Mouse (Mus musculus): Measurements from ENCODE around the gene Abhd17a.

Gene Abhd17a

DNA sequence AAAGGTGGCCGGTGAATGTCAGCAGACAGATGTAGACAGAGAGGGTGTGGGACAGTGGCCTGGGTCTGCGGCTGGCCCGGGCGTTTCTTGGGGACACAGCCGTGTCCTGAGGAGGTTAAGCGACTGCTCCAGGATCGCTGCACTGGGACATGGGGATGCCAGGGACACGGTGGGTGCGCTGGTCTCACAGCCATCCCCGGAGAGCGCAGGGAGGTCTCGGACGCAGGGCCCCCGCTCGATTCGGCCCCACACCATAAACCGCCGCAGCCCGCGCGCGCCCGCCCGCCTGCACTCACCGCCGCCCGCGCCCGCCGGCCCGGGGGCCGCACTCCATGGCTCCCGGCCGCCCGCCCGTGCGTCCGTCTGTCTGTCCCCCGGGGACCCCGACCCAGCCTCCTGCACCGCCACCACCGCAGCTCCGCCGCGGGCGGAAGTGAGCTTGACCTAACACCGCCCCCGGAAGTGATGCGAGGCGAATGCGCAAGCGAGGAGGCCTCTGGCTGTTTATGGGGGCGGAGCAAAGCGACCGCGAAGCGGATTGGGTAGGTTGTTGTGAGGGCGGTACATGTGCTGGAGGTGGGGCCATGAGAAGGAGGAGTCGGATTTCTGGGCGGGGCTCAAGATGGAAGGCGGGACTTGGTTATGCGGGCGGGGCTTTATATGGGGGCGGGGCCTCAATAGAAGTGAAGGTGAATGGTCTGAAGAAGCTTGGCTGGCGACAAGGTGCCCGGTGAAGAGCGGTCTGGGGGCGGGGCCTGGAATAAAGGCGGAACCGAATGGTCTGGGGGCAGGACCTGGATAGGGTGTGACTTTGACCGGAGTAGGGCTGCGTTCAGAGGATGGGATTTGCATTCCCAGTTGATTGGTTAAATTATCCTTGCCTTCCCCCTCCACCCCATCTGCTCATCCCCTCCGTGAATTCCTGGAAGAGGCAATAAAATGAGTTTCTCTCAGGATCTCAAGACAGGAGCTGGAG is at the start of gene Abhd17a:
Gene Abhd17a, minus strand, starts transcription at position 463 of the 976 bp plus-strand sequence.
- peak; percentile 99 for DNase-seq (ENCODE audit: low read depth, low spot score)

DNA sequence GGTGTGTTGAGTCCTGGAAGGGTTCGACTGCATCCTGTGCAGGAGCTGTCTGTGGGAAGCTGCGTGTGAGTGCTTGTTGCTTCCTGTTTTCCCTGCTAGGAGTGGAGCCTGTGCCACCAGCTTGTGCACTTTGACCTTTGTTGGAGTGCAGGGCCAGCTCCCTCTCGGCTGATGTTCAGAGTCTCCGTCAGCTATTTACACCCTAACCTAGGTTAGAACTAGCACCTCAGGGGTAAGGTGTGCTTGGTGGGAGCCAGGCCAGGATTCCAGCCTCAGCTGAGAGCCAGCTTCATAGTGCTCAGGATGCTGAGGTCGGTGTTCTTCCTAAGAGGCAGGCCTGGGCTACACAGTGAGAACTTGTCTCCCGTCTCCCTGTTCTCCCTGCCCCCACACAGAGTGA is 45.2 kb upstream of the Abhd17a start:
- no peak for DNase-seq (ENCODE audit: low read depth, low spot score)

DNA sequence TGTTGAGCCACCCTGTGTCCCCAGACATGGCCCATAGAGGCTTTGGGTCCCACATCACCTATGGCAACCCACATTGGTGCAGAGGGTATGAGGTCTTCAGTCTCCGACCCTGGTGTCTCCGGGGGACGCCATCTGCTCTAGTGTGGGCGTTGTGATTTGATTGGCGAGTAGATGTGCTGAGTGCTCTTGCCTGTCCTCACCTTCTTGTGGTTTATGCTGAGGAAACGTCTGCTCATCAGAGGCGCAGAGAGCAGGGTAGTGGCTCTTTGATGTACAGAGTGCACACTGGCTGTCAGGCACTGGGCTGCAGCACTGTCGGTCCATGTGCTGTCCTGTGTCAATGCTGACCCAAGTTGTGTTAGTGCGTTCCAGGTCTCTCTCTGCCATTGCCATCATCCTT is 38.8 kb upstream of the Abhd17a start:
- no peak for DNase-seq (ENCODE audit: low read depth, low spot score)

DNA sequence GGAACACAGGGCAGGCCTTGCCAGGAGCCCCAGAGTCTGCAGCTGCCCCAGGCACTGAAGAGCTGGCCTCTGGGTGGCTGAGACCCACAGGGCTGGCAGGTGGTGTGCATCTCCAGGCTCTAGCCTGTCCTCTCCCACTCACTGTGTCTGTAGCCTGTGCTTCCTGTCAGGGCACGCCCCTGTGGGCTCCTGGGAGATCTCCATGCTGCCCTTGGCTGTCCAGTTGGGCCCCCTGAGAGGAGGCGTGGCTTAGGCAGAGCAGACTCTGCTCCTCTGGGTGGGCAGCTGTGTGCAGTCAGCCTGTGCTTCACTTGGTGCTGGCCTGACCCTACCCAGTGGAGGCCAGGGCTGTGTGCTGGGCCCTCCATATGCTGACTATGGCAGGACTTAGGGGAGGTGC is 37.5 kb upstream of the Abhd17a start:
- DNase-seq (ENCODE audit: low read depth, low spot score) = no peak

DNA sequence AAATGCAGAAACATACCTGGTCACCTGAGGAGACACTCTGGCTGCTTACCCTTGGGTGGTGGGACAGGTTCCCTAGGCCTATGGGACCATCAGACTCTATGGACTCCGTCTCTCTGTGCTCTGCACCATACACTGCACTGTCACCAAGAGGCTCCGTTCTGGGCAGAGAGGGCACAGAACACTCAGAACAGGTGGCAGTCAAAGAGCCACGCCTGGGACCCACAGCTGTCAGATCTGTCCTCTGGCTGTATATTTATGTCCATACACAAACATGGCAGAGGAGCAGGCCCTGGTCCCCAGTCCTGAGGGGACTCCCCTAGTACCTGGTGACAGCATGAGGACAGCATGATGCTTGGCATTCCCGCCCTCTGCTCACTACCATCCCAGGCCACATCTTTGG is 35.6 kb upstream of the Abhd17a start:
- DNase-seq (ENCODE audit: low read depth, low spot score) = no peak

DNA sequence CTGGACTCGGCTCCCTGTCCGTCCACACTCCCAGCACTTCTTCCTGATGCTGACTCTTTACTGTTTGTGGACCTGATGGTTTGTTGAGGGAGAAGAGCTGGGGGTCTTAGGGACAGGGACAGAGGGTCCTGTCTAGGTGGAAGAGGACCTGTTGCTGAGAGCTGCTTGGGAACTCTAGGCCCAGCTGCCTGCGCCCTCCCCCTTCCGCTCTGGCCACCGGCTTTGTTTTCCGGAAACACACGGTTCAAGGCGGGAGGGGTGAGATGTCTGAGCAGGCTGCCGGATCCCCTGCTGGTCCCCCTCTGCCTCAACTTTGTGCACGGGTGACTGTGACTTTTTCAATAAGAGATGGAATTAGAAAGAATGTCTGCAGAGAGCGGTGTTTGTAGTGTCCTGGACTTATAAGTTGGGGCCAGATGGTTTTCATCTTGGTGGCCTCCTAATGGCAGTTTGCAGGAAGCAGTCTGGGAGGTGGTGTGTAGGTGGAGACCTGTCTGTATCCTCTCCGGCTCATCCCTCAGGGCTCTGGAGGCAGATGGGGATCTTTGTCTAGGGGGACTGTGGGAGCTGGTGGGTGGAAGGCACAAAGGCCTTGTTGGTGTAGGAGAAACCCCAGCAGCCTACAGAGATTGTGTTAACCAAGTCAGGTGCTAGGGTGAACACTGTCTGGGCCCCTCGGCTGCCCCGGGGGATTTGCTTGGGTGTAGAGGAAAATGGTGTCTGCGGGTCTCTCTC is 33.5 kb upstream of the Abhd17a start:
- DNase-seq (ENCODE audit: low read depth, low spot score) = peak; percentile 59

DNA sequence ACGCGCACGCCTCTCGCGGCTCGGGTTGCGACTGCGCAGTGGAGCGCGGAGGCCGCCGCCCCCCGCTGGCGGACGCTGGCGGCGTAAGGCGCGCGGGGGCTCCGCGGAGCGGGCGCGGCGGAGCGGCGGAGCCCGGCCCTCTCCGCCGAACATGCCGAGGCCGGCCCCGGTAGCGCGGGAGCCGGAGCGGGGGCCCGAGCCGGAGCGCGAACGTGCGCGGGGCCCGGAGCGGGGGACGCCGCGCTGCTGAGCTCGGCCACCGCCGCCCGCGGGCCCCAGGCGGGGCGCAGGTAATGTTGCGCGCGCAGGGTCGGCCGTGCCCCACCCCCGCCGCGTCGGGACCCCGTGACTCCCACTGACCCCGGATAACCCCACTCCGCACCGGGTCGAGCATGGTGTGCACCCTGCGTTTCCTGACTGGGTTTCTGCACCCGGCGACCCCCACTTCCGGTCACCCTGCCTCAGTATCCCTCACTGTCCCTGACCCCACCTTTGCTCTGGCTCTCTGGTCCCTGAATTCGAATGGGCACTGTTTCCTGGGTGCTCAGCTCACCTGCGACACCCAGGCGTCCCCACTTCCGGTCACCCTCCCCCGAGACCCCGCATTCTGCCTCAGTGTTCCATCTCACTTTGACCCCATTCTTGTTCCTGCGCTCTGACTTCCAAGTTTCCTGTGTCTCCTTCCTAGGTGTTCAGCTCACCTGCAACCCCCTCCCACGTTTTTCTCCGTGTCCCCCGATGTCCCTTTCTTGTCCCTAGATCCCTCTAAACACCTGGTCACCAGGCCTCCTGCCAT is 32.7 kb upstream of the Abhd17a start, which contains the start of gene Csnk1g2:
Gene Csnk1g2, plus strand, starts transcription at position 178 of the 796 bp plus-strand sequence.
- DNase-seq (ENCODE audit: low read depth, low spot score) = peak; percentile 34

DNA sequence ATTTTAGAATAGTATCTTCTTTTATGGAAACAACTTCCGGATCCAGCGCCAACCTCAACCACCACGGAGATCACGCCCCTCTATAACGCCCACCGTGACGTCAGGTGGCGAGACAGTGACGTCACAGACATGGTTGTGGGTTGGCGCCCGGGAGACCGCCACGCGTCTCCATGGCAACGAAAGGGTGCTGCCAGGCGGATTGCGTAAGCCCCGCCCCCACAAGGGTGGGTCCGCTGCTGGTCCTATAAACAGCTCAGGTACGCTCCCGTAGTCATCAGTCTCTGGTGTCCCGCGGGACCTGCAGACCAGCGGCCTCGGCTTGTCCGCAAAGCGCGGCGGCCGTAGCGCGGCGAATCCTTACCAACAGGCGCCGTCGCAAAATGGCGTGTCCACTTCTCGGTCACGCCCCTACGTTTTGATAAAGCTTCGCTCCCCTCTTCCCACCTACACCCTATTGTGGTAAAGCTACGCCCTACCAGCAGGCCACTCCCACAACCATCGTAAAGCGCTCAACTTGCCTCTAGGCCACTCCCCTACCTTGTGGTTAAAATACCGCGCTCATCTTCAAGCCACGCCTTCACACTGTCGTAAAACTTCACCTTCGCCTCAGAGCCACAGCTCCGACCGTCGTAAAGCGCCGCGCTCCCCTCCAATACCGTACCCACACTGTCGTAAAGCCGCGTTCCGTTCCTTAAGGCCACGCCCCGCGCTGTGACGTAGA is 32.0 kb upstream of the Abhd17a start:
- DNase-seq (ENCODE audit: low read depth, low spot score) = peak; percentile 100

DNA sequence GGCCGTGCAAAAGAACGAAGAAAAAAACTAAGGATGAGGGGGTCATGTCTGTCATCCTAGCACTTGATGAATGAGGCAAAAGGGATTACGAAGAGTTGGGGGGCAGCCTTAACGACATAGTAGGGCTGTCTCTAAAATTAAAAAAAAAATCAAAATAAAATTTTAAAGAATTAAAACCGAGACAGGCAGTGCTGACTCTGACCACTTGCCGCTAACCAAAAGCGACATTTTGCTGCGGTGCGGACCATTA is 31.5 kb upstream of the Abhd17a start:
- no peak for DNase-seq (ENCODE audit: low read depth, low spot score)

DNA sequence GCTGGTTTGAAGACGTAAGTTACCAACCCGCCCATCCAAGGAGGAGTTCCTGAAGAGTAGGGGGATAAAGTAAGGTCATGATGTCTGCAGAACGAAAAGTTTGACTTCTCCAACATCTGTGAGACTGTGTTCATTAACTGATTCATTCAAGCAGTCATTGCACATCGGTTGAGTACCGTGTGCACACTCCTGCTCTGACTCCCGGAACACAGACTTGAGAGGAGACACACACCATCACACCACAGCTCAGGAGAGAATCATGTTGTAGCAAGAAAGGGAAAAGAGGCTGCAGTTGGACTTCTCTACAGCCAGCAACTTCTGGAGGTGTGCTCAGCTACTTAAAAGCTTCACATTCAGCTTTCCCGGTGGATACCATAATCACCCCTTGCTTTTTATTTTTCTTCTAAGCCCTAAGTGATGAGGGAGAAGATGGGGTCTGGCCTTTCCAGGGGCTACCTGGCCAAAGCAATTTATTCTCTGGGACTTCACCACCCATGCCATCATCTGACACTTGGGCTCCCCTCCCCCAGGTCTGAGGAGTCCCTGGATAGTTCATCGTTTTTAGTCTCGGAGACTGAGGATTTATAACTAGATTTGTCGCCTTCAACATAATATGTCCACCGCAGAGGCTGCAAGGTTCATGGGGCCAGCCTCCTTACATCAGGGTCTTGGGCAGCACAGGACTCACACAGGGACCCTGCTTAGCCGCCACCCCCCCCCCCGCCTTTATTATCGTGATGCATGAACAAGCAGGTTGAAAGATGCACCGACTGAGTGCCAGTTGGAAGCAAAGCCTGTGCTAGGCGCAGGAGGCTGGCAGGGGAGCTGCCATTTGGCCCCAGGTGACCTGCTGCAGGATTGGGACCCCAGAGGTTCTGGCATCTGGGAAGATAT is 30.9 kb upstream of the Abhd17a start:
- no peak for DNase-seq (ENCODE audit: low read depth, low spot score)

DNA sequence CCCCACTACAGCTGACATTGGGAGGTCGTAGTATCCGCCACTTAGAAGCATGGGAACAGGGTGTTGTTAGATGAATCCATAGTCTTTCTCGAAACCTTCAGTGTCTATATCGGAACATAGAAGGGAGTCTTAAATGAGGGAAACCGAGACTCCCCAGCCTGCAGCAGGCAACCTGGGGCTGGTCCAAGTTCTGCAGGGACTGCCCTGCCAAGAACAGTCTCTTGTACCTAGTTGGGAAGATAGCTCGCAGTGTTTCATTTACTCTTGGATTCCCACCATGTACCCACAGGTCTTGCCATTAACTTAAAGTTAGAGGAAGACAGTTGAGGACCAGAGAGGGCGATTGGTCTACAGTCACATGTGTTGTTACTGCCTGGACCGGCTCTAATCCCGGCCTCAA is 30.2 kb upstream of the Abhd17a start:
- no peak for DNase-seq (ENCODE audit: low read depth, low spot score)

DNA sequence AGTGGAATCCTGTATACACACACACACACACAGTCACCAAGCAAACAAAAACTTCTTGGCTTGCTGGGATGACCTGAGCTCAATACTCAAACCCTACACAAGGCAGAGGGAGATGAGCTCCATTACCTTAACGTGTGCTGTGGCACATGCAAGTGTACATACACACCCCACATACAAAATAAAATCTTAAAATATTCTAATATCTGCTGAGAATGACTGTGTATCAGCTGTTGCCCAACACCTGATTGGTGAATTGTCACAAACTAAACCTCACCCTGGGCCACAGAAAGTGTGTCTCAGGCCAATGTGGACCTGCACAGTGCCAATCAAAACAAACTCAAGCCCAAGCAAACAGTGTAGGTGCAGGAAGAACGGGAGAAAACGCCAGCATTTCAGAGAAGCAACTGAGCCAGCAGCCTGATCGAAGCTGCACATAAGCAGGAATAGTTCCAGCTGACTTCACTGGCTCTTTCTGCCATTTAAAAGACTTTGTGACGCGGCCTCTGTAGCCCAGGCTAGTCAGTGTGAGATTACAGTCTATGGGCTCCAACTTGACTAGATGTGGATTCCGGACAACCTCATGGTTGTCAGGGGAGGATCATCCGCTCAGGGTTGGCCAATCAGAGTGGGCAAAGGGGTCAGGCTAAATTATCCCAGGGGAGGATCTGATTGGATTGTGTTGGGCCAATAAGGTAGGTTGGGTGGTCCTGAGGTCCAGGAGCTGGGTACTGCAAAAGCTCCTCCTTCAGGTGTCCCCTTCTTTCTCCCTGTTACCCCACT is 29.5 kb upstream of the Abhd17a start:
- no peak for DNase-seq (ENCODE audit: low read depth, low spot score)

DNA sequence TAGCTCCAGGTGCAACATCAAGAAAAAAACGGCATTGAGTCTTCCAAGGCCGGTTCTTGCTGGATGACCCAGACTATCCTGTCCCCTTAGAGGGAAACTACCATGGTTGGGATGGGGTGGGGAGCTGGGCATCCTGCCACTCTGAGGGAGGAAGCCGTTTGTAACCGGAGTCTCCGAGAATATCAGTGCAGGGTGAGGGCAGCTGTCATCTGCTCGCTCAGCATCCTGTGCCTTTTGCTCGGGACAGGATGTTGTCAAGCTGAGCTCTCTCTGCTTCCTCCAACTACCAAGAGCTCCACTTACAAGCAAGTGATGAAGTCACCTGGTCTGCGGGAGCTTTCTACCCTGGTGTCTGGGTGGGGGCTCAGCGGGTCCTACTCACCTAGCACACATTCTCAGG is 28.0 kb upstream of the Abhd17a start:
- no peak for DNase-seq (ENCODE audit: low read depth, low spot score)

DNA sequence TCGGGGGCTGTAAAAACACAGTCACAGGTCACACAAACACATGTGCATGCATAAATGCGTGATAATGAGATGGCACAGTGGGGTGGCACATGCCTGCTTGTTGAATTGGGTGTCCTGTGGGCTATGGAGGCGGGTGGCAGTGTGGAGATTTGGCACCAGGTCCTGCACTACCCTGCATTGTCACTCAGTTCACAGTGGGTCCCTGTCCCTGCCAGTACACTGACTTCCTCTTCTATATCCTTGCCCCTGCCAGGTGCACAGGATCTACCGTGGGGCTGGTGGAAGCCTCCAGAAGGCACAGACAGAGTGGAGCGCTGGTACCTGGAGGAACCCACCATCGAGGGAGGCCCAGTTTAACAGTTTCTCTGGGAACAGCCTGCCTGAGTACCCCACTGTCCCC is 24.2 kb upstream of the Abhd17a start:
- DNase-seq (ENCODE audit: low read depth, low spot score) = no peak

DNA sequence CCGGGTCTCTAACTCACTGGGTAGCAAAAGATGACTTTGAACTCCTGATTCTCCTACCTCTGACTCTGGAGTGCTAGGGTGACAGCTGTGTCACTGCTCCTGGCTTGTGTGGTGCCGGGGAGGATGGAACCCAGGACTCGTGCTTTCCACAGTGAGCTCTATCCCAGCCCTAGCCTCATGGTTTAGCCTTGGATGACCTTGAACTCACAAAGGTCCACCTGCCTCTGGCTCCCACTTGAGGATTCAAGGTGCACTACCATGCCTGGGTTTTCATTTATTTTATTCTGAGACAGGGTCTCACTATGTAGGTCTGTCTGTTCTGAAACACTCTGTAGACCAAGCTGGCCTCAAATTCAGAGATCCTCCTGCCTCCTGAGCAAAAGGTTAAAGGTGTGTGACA is 23.7 kb upstream of the Abhd17a start:
- no peak for DNase-seq (ENCODE audit: low read depth, low spot score)

DNA sequence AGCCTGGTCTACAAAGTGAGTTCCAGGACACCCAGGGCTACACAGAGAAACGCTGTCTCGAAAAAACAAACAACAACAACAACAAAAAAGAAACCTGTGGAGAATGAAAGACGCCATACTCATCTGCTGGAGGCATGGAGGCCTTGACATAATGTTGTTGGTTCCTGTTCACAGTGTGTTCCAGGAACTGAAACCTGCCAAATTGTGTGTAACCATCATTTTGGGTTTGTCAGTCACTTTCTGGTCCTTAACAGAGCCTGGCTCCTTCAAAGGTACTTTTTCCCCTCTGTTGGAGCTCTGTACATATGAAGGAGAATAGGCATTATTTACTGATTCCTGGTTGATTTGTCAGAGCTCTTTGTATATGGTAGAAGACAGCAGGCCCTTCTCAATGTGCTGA is 21.8 kb upstream of the Abhd17a start:
- DNase-seq (ENCODE audit: low read depth, low spot score) = no peak

DNA sequence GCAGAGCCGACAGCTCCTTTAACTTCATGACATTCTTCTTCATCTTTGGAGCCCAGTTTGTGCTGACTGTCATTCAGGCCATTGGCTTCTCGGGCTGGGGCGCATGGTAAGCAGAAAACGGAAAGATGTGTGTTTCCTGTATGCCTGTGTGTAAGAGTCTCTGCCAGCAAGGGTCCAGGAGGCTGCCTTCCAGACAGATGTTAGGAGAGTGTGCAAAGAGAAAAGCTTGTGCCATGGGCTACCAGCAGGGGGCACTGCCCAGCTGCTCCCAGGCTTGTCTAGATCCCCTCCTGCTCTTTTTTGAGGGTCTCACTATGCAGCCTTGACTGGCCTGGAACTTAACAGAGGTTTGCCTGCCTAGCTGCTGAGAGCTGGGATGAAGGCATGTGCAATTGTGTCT is 20.9 kb upstream of the Abhd17a start:
- DNase-seq (ENCODE audit: low read depth, low spot score) = peak; percentile 71

DNA sequence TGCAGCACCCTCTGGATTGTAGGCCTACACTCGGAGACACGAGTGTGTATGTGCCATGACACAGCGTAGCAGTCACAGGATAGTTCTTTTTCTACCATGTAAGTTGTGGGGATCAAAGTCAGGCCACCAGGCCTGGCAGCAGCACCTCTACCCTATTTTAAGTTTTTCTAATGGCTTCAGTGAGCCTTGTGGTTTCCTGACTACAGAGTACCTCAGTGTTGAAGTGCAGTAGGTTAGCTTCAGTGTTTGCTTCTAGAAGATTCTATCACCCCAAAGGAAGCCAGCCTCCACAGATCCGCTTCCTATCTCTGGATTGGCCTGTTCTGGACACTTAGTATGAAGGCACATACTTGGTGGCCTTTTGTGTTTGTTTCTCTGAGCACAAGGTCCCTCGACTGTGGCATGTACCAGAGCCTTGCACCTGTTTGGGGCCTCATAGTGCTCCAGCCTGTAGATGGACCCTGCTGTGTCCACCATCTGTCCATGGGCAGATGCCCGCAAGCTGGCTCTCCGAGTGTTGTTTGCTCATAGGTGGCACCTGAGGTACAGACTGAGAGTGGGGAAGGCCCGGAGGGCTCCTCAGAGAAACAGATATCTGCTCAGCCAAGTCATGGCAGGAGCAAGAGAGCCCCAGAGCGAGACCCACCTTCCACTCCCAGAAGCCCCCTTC is 20.1 kb upstream of the Abhd17a start:
- no peak for DNase-seq (ENCODE audit: low read depth, low spot score)

DNA sequence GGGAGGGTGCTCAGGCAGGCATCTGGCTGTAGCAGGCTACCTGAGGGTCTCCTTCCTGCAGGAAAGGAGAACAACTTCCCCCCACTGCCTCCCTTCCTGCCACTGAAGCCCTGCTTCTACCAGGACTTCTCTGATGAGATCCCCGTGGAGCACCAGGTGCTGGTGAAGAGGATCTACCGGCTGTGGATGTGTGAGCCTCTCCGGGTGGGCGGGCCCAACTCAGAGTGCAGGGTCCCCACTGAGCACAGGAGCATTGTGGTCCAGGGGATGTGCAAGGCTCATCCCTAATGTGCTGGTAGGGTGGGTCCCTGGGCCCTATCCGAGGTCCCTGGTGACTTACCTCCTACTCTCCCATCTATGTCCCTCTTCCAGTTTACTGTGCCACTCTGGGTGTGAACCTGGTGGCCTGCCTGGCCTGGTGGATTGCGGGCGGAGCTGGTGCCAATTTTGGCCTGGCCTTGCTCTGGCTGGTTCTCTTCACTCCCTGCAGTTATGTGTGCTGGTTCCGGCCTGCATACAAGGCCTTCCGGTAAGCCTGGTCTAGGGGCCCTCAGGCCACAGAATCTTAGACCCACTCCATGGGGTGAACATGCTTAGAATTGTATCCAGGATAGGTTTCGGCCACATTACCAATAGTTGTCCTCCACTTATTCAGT is 19.3 kb upstream of the Abhd17a start:
- DNase-seq (ENCODE audit: low read depth, low spot score) = no peak

All from mesoderm, embryonic 11.5 days (tissue).